Mouse (Mus musculus) erythroblast, embryonic 14.5 days (primary cell): Measurements from ENCODE around the gene Arfgap3.

Experiments
- GATA1 ChIP-seq: IDR thresholded peaks from 2 replicates; pipeline ENCODE4 v1.6.1; 2012; ENCODE audit warnings: low read length, inconsistent platforms, mixed read lengths
- TAL1 ChIP-seq: IDR thresholded peaks from 3 replicates; pipeline ENCODE4 v1.6.1; 2012; ENCODE audit warnings: low read length, inconsistent platforms, mixed read lengths

GRCm38 (mm10) chr15:83344157-83344556 is 5.9 kb downstream of the Arfgap3 start:
- TF ChIP-seq GATA1 (peak; percentile 49; the same call in 1 of the 2 replicates), TAL1 (peak; percentile 48; the same call in 2 of the 3 replicates)
